Mouse (Mus musculus) neural tube, embryonic 13.5 days (tissue): Measurements from ENCODE around the gene Fkbp10. TPM values are rescaled to one million over a fixed set of nuclear protein-coding genes. Genes with fewer than 3 reads are reported as not detected.

Experiments used
- ATAC-seq: fragments of 200-750 bp; cut with Nextera tagmentation; 2 replicates; pipeline ENCODE4 v1.8.0; 2017; ENCODE audit warnings: low read depth, mild to moderate bottlenecking, moderate TSS enrichment, moderate library complexity
- H3K27ac ChIP-seq: fragments of 300-500 bp; sonication (generic); replicated peaks from 2 replicates; pipeline ENCODE4 v1.5.1; 2015; ENCODE audit warnings: moderate library complexity, mild to moderate bottlenecking, inconsistent platforms
- H3K27me3 ChIP-seq: fragments of 300-500 bp; sonication (generic); 2 replicates; pipeline ENCODE4 v1.6.1; 2015; ENCODE audit warnings: mild to moderate bottlenecking, inconsistent platforms
- H3K36me3 ChIP-seq: fragments of 300-500 bp; sonication (generic); 2 replicates; pipeline ENCODE4 v1.6.1; 2015; ENCODE audit warnings: mild to moderate bottlenecking, inconsistent platforms
- H3K4me1 ChIP-seq: fragments of 300-500 bp; sonication (generic); replicated peaks from 2 replicates; pipeline ENCODE4 v1.6.1; 2015; ENCODE audit warnings: inconsistent platforms
- H3K4me2 ChIP-seq: fragments of 300-500 bp; sonication (generic); 2 replicates; pipeline ENCODE4 v1.6.1; 2015; ENCODE audit warnings: inconsistent platforms, mild to moderate bottlenecking, moderate library complexity
- H3K4me3 ChIP-seq: fragments of 300-500 bp; sonication (generic); 2 replicates; pipeline ENCODE4 v1.5.1; 2015; ENCODE audit warnings: mild to moderate bottlenecking, inconsistent platforms
- H3K9ac ChIP-seq: fragments of 300-500 bp; sonication (generic); 2 replicates; pipeline ENCODE4 v1.6.1; 2015; ENCODE audit warnings: moderate library complexity, mild to moderate bottlenecking, inconsistent platforms
- H3K9me3 ChIP-seq: fragments of 300-500 bp; sonication (generic); 2 replicates; pipeline ENCODE4 v1.6.1; 2016; ENCODE audit warnings: inconsistent platforms
- WGBS: fragments of 180-500 bp; shearing (Covaris S2); methylation state at CpG from one replicate; pipeline ENCODE4 v1.1.7; 2015; 5-methylcytosine and 5-hydroxymethylcytosine counted together
- polyA plus RNA-seq: library from polyadenylated mRNA; unstranded; fragments of >200 nt; fragmentation: Nextera tagmentation; extraction: Ambion mirVana; gene quantifications from 2 replicates; pipeline ENCODE4 v1.2.1, GENCODE M21; 2015

Fkbp10 gene
- polyA plus RNA-seq, 1 experiment from 2014 or later = 33.5 TPM

DNA sequence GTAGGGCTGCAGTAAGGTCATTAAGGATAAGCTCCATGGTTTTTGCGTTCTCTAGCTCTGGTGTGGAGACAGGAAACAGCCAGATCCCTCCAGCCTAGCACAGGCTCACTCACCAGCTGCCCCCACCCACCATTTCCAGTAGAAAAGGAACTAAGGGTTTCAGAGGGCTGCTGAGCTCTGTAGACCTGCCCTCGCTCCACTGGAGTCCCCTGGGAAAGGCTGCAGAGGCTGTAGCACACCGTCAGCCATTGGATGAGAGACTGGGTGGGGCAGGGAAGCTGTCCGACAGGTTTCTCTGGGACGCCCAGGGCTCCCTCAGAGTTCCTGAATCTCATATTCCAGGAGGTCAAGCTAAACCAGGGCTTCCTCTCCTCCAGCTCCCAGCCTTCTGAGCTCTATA, 28.9 kb upstream of the Fkbp10 start:
- Histone ChIP-seq H3K4me1 (peaks cover 41% of the 10 kb centered on the region), H3K4me3 (no peak overlapping the region), H3K9me3 (no peaks in the 10 kb centered on the region), H3K4me2 (no peak overlapping the region), H3K27me3 (no peaks in the 10 kb centered on the region), H3K27ac (no peak overlapping the region), H3K9ac (no peak overlapping the region), H3K36me3 (peaks cover 46% of the 10 kb centered on the region)
- ATAC-seq = no peak
- WGBS = 56% methylated on average over 5 of the region's 5 CpGs

DNA sequence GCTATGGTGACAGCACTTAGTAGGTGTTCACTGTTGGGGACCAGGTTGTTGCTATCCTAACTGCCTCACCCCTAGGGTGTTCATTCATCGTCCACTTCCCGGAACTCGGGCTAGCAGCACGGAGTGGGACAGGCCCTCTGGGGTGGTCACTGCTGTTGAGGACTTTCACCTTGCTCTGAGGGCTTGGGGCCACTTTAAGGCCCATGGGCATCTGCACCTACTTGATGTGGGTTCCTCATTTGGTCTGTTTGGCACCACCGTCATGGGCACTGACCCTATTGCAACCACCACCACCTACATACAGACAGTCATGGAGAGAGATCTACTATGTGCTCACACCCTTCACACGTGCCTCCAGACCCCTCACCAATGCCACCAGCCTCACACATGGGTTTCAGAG, 28.4 kb upstream of the Fkbp10 start:
- Histone ChIP-seq H3K27ac (no peak overlapping the region), H3K36me3 (peaks cover 41% of the 10 kb centered on the region), H3K4me2 (no peak overlapping the region), H3K4me3 (no peak overlapping the region), H3K4me1 (peaks cover 41% of the 10 kb centered on the region), H3K9ac (no peak overlapping the region), H3K9me3 (no peaks in the 10 kb centered on the region), H3K27me3 (no peaks in the 10 kb centered on the region)
- 94% methylated on average over 6 of the region's 6 CpGs for WGBS
- ATAC-seq = no peak

- peaks cover 44% of the 10 kb centered on the region for H3K4me1 ChIP-seq
- H3K27ac ChIP-seq = no peak overlapping the region; the same call in 1 of the 2 replicates
- peak overlapping the region; percentile 17; the same call in 1 of the 2 replicates for H3K9ac ChIP-seq
- no peak overlapping the region for H3K4me3 ChIP-seq
- no peak overlapping the region for H3K4me2 ChIP-seq
- H3K27me3 ChIP-seq = no peaks in the 10 kb centered on the region
- no peak for ATAC-seq
- WGBS = 38% methylated on average over 14 of the region's 14 CpGs
- peaks cover 34% of the 10 kb centered on the region for H3K36me3 ChIP-seq
- H3K9me3 ChIP-seq = no peaks in the 10 kb centered on the region
Measured at GRCm38 (mm10) chr11:100387589-100388375, 27.7 kb upstream of the Fkbp10 start.

- no peak overlapping the region; the same call in 1 of the 2 replicates for H3K27ac ChIP-seq
- no peaks in the 10 kb centered on the region for H3K9me3 ChIP-seq
- H3K36me3 ChIP-seq = peaks cover 26% of the 10 kb centered on the region
- 80% methylated on average over 6 of the region's 6 CpGs for WGBS
- H3K4me1 ChIP-seq = peaks cover 52% of the 10 kb centered on the region
- no peaks in the 10 kb centered on the region for H3K27me3 ChIP-seq
- H3K4me2 ChIP-seq = no peak overlapping the region
- no peak overlapping the region for H3K4me3 ChIP-seq
- no peak for ATAC-seq
- H3K9ac ChIP-seq = no peak overlapping the region
Measured at GRCm38 (mm10) chr11:100388588-100388987, 26.9 kb upstream of the Fkbp10 start.

DNA sequence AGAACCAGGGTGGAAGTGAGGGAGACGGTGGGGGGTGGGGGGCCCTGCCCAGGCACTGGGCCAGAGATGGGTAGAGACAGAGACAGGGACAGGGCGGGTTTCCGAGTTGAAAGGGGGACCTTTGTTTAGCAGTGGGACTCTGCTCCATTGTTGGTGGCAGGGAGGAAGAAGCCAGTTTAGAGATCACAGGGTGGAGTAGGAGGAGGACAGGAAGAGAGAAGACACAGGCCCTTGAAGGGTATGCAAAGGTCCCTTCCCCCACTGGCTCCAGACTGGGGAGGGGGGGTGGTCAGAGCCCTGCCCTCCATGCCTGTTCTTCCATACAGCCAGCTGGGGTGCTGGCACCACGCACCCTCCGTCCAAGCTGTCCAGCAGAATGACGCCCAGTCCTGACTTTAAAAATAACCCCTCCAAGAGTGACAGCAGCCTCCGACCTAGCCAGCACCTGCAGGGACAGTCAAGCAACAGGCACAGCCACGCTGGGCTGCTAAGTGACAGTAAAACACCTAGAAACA, 25.5 kb upstream of the Fkbp10 start:
- no peak for ATAC-seq
- H3K4me3 ChIP-seq = no peak overlapping the region
- no peaks in the 10 kb centered on the region for H3K9me3 ChIP-seq
- peak overlapping the region; percentile 74 for H3K27ac ChIP-seq
- H3K27me3 ChIP-seq = peaks cover 6% of the 10 kb centered on the region; the same call in 1 of the 2 replicates
- peaks cover 13% of the 10 kb centered on the region for H3K36me3 ChIP-seq
- H3K9ac ChIP-seq = 0 out of 2 replicates have a peak overlapping the region, but pooled peaks have one; percentile 3
- H3K4me2 ChIP-seq = peak overlapping the region; percentile 16; the same call in 1 of the 2 replicates
- 33% methylated on average over 8 of the region's 8 CpGs for WGBS
- peaks cover 63% of the 10 kb centered on the region for H3K4me1 ChIP-seq

DNA sequence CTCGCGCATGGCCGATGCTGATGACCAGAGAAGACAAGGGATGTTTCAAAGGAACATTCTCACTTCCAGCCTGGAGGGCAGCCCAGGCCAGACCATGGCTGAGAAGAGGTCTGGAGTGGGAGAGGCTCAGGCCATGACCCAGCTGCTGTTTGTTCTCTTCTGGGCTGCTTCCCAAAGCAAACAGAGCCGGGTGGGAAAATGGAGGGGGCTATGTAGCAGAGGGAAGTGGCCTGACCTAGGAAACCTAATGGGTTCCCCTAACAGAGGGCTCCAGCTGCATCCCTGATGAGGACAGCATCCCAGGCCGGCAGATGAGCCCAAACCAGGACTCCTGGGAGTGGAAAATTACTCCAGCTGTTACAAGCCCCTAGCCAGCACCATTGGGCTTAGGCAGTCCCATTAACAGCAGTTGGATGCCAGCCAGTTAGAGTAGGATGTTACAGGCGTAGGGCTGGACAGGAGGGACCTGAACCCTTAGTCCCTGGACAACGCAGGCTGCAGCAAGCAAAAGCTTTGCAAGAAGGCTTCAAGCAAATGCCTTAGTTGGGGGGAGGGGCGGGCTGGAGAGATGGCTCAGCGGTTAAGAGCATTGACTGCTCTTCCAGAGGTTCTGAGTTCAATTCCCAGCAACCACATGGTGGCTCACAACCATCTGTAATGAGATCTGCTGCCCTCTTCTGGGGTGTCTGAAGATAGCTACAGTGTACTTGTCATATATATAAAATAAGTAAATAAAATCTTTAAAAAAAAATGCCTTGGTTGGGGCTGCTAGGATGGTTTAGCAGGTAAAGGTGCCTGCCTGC, 24.2 kb upstream of the Fkbp10 start:
- 55% methylated on average over 9 of the region's 9 CpGs for WGBS
- Histone ChIP-seq H3K27me3 (peaks cover 18% of the 10 kb centered on the region), H3K36me3 (peaks cover under 1% of the 10 kb centered on the region; the same call in 1 of the 2 replicates), H3K4me1 (peaks cover 76% of the 10 kb centered on the region), H3K27ac (peak overlapping the region; percentile 74), H3K4me3 (no peak overlapping the region), H3K9me3 (no peaks in the 10 kb centered on the region), H3K4me2 (peak overlapping the region; percentile 5; the same call in 1 of the 2 replicates), H3K9ac (no peak overlapping the region)
- peak; percentile 45 for ATAC-seq

- H3K27me3 ChIP-seq = peaks cover 24% of the 10 kb centered on the region
- ATAC-seq = no peak
- WGBS = 93% methylated on average over 7 of the region's 7 CpGs
- H3K4me2 ChIP-seq = no peak overlapping the region
- no peak overlapping the region for H3K9ac ChIP-seq
- peak overlapping the region; percentile 43; the same call in 1 of the 2 replicates for H3K27ac ChIP-seq
- H3K9me3 ChIP-seq = no peaks in the 10 kb centered on the region
- peaks cover 78% of the 10 kb centered on the region for H3K4me1 ChIP-seq
- H3K36me3 ChIP-seq = no peaks in the 10 kb centered on the region
- no peak overlapping the region for H3K4me3 ChIP-seq
Measured at GRCm38 (mm10) chr11:100391884-100392345, 23.6 kb upstream of the Fkbp10 start.

DNA sequence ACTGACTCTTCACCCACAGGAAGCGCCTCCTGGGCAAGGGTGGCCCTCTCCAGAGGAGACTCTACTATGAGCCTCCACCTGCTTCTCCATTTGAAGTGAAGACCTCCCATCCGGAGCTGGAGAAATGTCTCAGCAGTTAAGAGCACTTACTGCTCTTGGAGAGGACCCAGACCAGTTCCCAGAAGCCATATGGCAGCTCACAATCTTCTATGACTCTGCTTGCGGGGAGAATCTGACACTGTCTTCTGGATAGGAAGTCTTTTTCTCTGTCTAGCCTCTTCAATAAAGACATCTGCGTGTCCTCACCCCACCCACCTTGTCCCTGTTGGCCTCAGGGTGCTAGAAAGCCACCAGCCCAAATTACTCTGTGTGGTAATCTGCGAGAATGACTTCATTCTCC, 22.5 kb upstream of the Fkbp10 start:
- H3K27ac ChIP-seq = no peak overlapping the region
- 78% methylated on average over 5 of the region's 5 CpGs for WGBS
- ATAC-seq = no peak
- no peaks in the 10 kb centered on the region for H3K9me3 ChIP-seq
- H3K4me1 ChIP-seq = peaks cover 76% of the 10 kb centered on the region
- 0 out of 2 replicates have a peak overlapping the region, but pooled peaks have one; percentile 5 for H3K4me2 ChIP-seq
- no peak overlapping the region for H3K4me3 ChIP-seq
- H3K9ac ChIP-seq = no peak overlapping the region
- H3K36me3 ChIP-seq = no peaks in the 10 kb centered on the region
- H3K27me3 ChIP-seq = peaks cover 28% of the 10 kb centered on the region

DNA sequence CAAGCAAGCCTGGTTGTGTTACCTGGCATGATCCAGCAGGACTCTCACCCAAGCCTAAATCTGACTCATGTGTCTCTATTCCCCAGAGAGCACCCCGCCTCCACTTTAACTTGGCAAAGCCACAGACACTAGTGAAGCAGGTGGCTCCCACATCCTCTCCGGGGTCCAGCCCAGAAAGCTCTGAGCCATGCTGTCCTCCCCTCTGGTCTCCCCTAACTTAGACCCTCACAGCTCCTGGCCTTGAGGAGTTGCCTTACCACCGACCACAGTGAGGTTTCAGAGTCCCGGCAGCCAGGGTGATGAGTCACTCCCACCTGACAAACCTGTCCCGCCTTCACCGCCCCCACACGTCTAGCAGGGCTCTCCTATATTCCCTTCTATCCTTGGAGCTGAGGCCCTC, 21.8 kb upstream of the Fkbp10 start:
- no peak overlapping the region for H3K27ac ChIP-seq
- no peaks in the 10 kb centered on the region for H3K36me3 ChIP-seq
- 89% methylated on average over 7 of the region's 7 CpGs for WGBS
- ATAC-seq = no peak
- H3K4me2 ChIP-seq = no peak overlapping the region
- H3K4me3 ChIP-seq = no peak overlapping the region
- H3K4me1 ChIP-seq = peaks cover 69% of the 10 kb centered on the region
- peaks cover 28% of the 10 kb centered on the region for H3K27me3 ChIP-seq
- no peaks in the 10 kb centered on the region for H3K9me3 ChIP-seq
- H3K9ac ChIP-seq = no peak overlapping the region

GRCm38 (mm10) chr11:100394353-100395074, 21.0 kb upstream of the Fkbp10 start:
- Histone ChIP-seq H3K9ac (0 out of 2 replicates have a peak overlapping the region, but pooled peaks have one; percentile 80), H3K4me3 (peak overlapping the region; percentile 67; the same call in 1 of the 2 replicates), H3K27ac (no peak overlapping the region), H3K36me3 (no peaks in the 10 kb centered on the region), H3K9me3 (no peaks in the 10 kb centered on the region), H3K4me1 (peaks cover 67% of the 10 kb centered on the region), H3K27me3 (peaks cover 28% of the 10 kb centered on the region), H3K4me2 (peak overlapping the region; percentile 71)
- 62% methylated on average over 5 of the region's 5 CpGs for WGBS
- ATAC-seq = no peak

DNA sequence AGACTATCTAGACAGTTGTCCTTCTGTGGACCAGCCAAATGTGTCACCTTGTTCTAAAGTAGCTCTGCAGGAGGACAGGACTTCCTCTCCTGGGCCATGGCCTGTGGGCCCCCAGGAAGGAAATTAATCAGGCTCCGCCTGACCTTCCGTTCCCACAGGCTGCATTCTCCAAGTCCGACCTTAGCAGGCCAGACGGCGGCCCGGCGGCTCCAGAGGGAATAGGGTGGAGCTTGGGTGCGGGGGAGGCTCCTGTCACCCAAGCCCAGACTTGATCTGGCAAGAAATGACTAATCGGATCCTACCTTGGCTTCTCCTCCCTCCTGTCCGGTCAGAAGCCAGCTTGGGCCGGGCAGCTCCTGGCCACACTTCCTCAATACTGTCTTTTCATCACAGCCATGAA, 20.3 kb upstream of the Fkbp10 start:
- no peaks in the 10 kb centered on the region for H3K9me3 ChIP-seq
- peak overlapping the region; percentile 67 for H3K4me3 ChIP-seq
- peaks cover 60% of the 10 kb centered on the region for H3K4me1 ChIP-seq
- 36% methylated on average over 11 of the region's 11 CpGs for WGBS
- no peaks in the 10 kb centered on the region for H3K36me3 ChIP-seq
- peaks cover 28% of the 10 kb centered on the region for H3K27me3 ChIP-seq
- no peak for ATAC-seq
- peak overlapping the region; percentile 71 for H3K4me2 ChIP-seq
- H3K9ac ChIP-seq = peak overlapping the region; percentile 80; the same call in 1 of the 2 replicates
- H3K27ac ChIP-seq = no peak overlapping the region
